Mouse (Mus musculus): Measurements from ENCODE around the gene Pcnx.

DNA sequence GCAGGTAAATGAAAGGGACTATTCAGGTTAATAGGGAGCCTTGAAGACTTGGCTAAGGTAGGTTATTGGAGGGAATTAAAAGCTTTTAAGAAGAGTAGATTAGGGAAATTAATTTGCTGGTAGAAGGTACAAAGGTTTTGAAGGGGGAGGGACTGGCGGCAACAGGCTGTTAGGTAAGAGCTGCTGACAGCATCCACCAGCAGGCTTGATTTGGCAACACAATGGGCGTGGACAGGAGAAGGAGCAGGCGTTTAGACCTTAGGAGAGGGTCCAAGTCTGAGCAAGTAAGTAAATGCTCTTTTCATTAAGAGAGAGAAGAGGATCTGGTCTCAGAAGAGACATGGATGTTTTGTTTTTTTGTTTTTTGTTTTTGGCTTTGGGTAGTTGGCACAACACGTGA lies 3.1 kb upstream of the Pcnx start:
- TF ChIP-seq POLR2A (IDR thresholded peaks at IDR 0.05; ENCODE audit: low read depth, low read length) (no peak), CTCF (IDR thresholded peaks at IDR 0.05; ENCODE audit: borderline replicate concordance, insufficient read depth, low read length) (no peak)
